In genomic region chr5:139598715-139599114, GRCm38 (mm10) we compare ENCODE assay signal across 12 mouse cellular contexts. TPM values are rescaled to one million over a fixed set of nuclear protein-coding genes. Genes with fewer than 3 reads are reported as not detected.
DNase-seq lines count a peak whose midpoint lies in the region; ATAC-seq lines count a peak whose summit lies in the region.
"Had no signal": no experiment of that assay in that cellular context is flagged by ENCODE, and none has a peak within 500 bp of the region (broad histone marks: within the 10 kb centered on the region; RNA-seq: fewer than 3 reads in every experiment).

No protein-coding gene starts in this region.

- H3K4me3 ChIP-seq in heart, embryonic 10.5 days, result peak overlapping the region; percentile 43; the same call in 1 of the 2 replicates
- no peak overlapping the region for H3K4me3 ChIP-seq in hindbrain, embryonic 12.5 days
- peak overlapping the region; percentile 18; the same call in 1 of the 2 replicates for H3K4me3 ChIP-seq in midbrain, embryonic 12.5 days

- peak overlapping the region; percentile 41; the same call in 1 of the 2 replicates for H3K9ac ChIP-seq in hindbrain, embryonic 12.5 days
- H3K9ac ChIP-seq in midbrain, embryonic 12.5 days (replicated peaks), result 0 out of 2 replicates have a peak overlapping the region, but pooled peaks have one; percentile 7

- peaks cover 95% of the 10 kb centered on the region for H3K27me3 ChIP-seq in heart, embryonic 10.5 days (ENCODE audit: insufficient read depth, poor library complexity, severe bottlenecking)
- peaks cover 83% of the 10 kb centered on the region for H3K27me3 ChIP-seq in hindbrain, embryonic 12.5 days
- peaks cover 70% of the 10 kb centered on the region for H3K27me3 ChIP-seq in midbrain, embryonic 12.5 days

- H3K4me1 ChIP-seq in heart, embryonic 10.5 days, result peaks cover 17% of the 10 kb centered on the region
- peaks cover 40% of the 10 kb centered on the region for H3K4me1 ChIP-seq in hindbrain, embryonic 12.5 days
- peaks cover 33% of the 10 kb centered on the region for H3K4me1 ChIP-seq in midbrain, embryonic 12.5 days

- ATAC-seq in hindbrain, embryonic 12.5 days (ENCODE audit: low FRiP score), result peak; percentile 66
- ATAC-seq in midbrain, embryonic 12.5 days (ENCODE audit: low FRiP score, low read depth), result peak; percentile 57
- ATAC-seq in erythroid progenitor cell, adult 5-6 weeks (replicated peaks; ENCODE audit: low FRiP score, poor library complexity, severe bottlenecking), result no peak

- WGBS in heart, embryonic 10.5 days, result 17% methylated on average over 4 of the region's 4 CpGs
- 10% methylated on average over 4 of the region's 4 CpGs for WGBS in hindbrain, embryonic 12.5 days
- 9% methylated on average over 4 of the region's 4 CpGs for WGBS in midbrain, embryonic 12.5 days

- H3K27ac ChIP-seq in heart, embryonic 10.5 days, result no peak overlapping the region
- peak overlapping the region; percentile 86 for H3K27ac ChIP-seq in hindbrain, embryonic 12.5 days
- peak overlapping the region; percentile 84 for H3K27ac ChIP-seq in midbrain, embryonic 12.5 days (replicated peaks)

- peak overlapping the region; percentile 48 for H3K4me2 ChIP-seq in hindbrain, embryonic 12.5 days (replicated peaks)
- H3K4me2 ChIP-seq in midbrain, embryonic 12.5 days (replicated peaks), result peak overlapping the region; percentile 43

- no peak for DNase-seq in heart, embryonic 10.5 days (ENCODE audit: low spot score)
- DNase-seq in heart, adult 11 months, result no peak
- peak; percentile 31 for DNase-seq in embryo, embryonic 10.5 days (ENCODE audit: low spot score)
- no peak for DNase-seq in left cerebral cortex, adult 8-10 months (ENCODE audit: low spot score in 2 of 2)
- DNase-seq in right cerebral cortex, postnatal 10 days (ENCODE audit: low spot score in 2 of 2), result no peak
- DNase-seq: adrenal gland, adult 8-10 months; cerebellum, adult 18-20 months; layer of hippocampus, adult 9-11 months had no signal

- H3K36me3 ChIP-seq in heart, embryonic 10.5 days, result no peaks in the 10 kb centered on the region
- H3K36me3 ChIP-seq in hindbrain, embryonic 12.5 days, result no peaks in the 10 kb centered on the region
- no peaks in the 10 kb centered on the region for H3K36me3 ChIP-seq in midbrain, embryonic 12.5 days

- H3K9me3 ChIP-seq in heart, embryonic 10.5 days, result no peaks in the 10 kb centered on the region
- H3K9me3 ChIP-seq in hindbrain, embryonic 12.5 days (replicated peaks), result no peaks in the 10 kb centered on the region
- no peaks in the 10 kb centered on the region for H3K9me3 ChIP-seq in midbrain, embryonic 12.5 days

RNA-seq across cellular contexts. Expression of gene Uncx, which starts 55.4 kb away (rescaled TPM):
- 0.18 TPM in 1 of 2 replicates, not detected in the other for polyA plus RNA-seq in heart, embryonic 10.5 days (2016; fragmentation: Nextera tagmentation; extraction: Ambion mirVana)
- polyA plus RNA-seq in hindbrain, embryonic 12.5 days (2016; fragmentation: Nextera tagmentation; extraction: Ambion mirVana), result 97.3 and 99.4 TPM in 2 replicates
- polyA plus RNA-seq in midbrain, embryonic 12.5 days (2016; fragmentation: Nextera tagmentation; extraction: Ambion mirVana), result 84.9 and 90.8 TPM in 2 replicates
- total RNA-seq in left cerebral cortex, adult 8-10 months (2022), result under 1 TPM in 3 of 4 experiments, not detected in 1; 0.14 to 0.74 (median 0.14) TPM
- not detected in 2 replicates for total RNA-seq in erythroid progenitor cell, adult 5-6 weeks (2015; ENCODE audit: low replicate concordance)
- total RNA-seq in erythroid progenitor cell, adult 5-6 weeks (2017; ENCODE audit: low replicate concordance), result not detected in 2 replicates
- total RNA-seq: adrenal gland, adult 8-10 months; hematopoietic stem cell, adult 5-6 weeks had no signal

Comparison
In these comparisons a context has a peak if more than half of its experiments do, and no peak if none do; other contexts are left out.
1. RNA of gene Uncx, which starts 55.4 kb away (polyA plus RNA-seq): 97.3 to 99.4 TPM in hindbrain, embryonic 12.5 days and 84.9 to 90.8 TPM in midbrain, embryonic 12.5 days; 0.18 TPM in heart, embryonic 10.5 days; every median in the first group is over 10 times any median in the second.